Mouse (Mus musculus): ENCODE measurements at regions not wholly inside any gene's neighbourhood (a gene's known extent, or its start where the extent isn't known, plus 50 kb on each side); places are given as distances from the start of the nearest gene placed in this dataset.

DNA sequence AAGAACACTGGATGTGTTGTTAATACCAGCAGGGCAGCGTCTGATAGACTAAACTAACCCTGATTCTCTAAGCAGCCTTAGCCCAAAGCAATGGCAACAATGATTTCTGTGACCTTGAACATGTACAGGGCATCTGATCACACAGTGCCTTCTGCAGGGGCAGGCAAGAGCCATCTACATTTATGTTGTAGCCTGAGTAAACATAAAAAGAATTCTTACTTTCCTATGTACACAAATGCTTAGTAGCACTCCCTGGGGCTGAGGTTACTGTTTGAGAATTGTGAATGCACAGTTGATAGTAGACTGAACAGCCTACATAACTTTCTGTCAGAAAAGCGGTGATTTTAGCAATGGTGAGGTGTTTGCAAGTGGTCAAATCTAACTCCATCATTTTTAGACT lies 204.9 kb upstream of the Dusp10 start:
- H3K9ac ChIP-seq (replicated peaks), result no peak overlapping the region
- no peaks in the 10 kb centered on the region for H3K4me1 ChIP-seq (replicated peaks)
- 90% methylated on average over 2 of the region's 2 CpGs for WGBS
- ATAC-seq, result no peak
- H3K9me3 ChIP-seq, result no peaks in the 10 kb centered on the region
- no peaks in the 10 kb centered on the region for H3K36me3 ChIP-seq
- no peak overlapping the region for H3K4me2 ChIP-seq (replicated peaks)
- no peak overlapping the region for H3K27ac ChIP-seq
- no peak overlapping the region for H3K4me3 ChIP-seq (replicated peaks)
- no peaks in the 10 kb centered on the region for H3K27me3 ChIP-seq

DNA sequence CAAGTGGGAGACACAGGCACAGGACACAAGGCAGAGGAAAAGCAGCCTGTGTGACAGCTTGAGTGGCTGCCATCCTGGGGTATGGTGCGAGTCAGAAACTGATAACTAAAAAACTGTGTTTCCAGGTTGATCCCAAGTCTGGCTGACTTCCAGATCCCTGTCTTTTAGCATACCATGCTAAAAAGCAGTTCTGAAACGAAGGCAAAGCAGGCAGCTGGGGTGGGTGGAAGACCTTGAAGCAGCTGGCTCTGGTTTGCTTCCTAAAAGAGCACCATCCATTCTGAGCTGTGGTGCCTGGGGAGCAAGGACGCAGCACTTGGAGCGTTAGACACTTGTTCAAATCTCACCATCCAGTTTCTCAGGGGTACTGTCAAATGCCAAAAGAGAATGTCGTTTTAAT lies 192.5 kb upstream of the Dusp10 start:
- Histone ChIP-seq H3K4me3 (replicated peaks) (no peak overlapping the region), H3K36me3 (no peaks in the 10 kb centered on the region), H3K9me3 (no peaks in the 10 kb centered on the region), H3K27ac (no peak overlapping the region), H3K4me2 (replicated peaks) (no peak overlapping the region), H3K27me3 (no peaks in the 10 kb centered on the region), H3K4me1 (replicated peaks) (no peaks in the 10 kb centered on the region), H3K9ac (replicated peaks) (no peak overlapping the region)
- no peak for ATAC-seq
- WGBS, result 59% methylated on average over 5 of the region's 5 CpGs

DNA sequence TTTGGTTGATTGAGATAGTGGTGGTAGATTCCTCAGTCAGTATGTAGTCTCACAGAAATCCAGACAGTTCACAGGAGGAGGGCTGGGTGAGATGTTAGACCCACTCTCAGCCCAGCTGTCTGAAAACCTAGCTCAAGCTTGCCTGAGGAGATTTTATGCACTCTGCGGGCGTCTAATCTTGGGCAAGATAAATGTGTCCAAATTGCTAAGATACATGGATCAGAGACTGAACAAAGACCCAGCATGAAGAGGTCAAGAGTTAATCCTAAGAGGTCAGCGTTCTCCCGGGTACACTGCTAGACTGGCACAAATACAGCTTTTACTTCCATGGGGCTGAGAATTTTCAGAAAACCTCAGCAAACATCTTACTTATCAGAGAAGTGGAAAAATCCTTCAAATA lies 186.8 kb upstream of the Dusp10 start:
- 10% methylated on average over 4 of the region's 4 CpGs for WGBS
- ATAC-seq, result no peak
- no peak overlapping the region for H3K4me2 ChIP-seq (replicated peaks)
- no peak overlapping the region for H3K27ac ChIP-seq
- no peaks in the 10 kb centered on the region for H3K36me3 ChIP-seq
- peaks cover 6% of the 10 kb centered on the region for H3K4me1 ChIP-seq (replicated peaks)
- H3K27me3 ChIP-seq, result no peaks in the 10 kb centered on the region
- no peak overlapping the region for H3K9ac ChIP-seq (replicated peaks)
- H3K4me3 ChIP-seq (replicated peaks), result no peak overlapping the region
- no peaks in the 10 kb centered on the region for H3K9me3 ChIP-seq

DNA sequence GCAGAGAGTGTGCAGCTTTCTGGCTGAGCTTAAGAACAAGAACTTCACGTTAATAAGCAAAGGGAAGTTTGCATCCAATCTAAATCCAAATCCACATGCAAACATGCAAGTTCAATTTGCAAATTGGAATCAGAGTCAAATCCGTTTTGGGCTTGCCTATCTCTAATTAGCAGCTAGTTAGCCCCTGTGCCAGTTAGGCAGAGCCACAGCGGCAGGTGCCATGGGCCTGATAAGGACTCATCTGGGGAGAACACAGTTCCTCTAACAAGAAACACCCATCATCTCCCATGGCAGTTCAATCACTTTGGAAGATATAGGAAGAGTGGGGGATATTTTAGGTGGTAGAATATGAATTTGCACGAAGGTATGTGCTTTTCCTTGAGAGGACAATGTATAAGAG lies 168.0 kb upstream of the Dusp10 start:
- no peak overlapping the region for H3K4me3 ChIP-seq (replicated peaks)
- no peaks in the 10 kb centered on the region for H3K36me3 ChIP-seq
- no peak overlapping the region for H3K9ac ChIP-seq (replicated peaks)
- H3K4me1 ChIP-seq (replicated peaks), result no peaks in the 10 kb centered on the region
- no peaks in the 10 kb centered on the region for H3K9me3 ChIP-seq
- H3K27ac ChIP-seq, result no peak overlapping the region
- no peak for ATAC-seq
- WGBS, result 77% methylated on average over 4 of the region's 4 CpGs
- no peaks in the 10 kb centered on the region for H3K27me3 ChIP-seq
- no peak overlapping the region for H3K4me2 ChIP-seq (replicated peaks)

DNA sequence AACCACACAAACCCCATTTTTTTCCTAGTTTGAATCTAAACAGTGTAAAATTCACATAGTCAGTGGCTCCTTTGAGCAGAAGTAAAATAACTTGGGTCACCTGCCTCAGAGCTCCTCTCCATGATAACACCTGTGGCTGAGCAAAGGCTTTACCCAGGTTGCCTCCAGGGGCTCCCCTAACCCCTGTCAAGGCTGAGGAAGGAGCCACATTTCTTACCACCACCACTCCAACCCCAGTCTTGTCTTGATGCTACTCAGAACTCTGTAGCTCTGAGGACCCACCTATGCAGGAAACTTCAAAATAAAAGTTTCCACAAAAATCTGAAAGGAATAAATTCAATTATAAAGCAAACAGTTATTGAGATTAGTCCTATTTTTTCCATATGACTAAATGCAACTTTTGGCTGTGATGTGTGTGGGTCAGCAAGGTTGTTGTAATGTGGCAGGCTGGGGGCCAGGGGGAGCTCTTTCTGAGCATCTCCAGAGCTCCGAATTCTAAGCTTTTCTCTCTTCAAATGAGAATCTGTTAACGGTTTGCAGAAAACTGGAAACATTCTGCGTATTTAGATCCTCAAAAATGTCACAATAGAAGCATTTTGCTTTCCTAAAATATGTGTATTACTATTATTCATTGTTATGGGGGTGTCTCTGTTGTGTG lies 159.0 kb upstream of the Dusp10 start:
- no peaks in the 10 kb centered on the region for H3K36me3 ChIP-seq
- H3K9ac ChIP-seq (replicated peaks), result no peak overlapping the region
- H3K27ac ChIP-seq, result no peak overlapping the region
- no peaks in the 10 kb centered on the region for H3K4me1 ChIP-seq (replicated peaks)
- no peak overlapping the region for H3K4me3 ChIP-seq (replicated peaks)
- no peaks in the 10 kb centered on the region for H3K9me3 ChIP-seq
- no peak for ATAC-seq
- H3K4me2 ChIP-seq (replicated peaks), result no peak overlapping the region
- 79% methylated on average over 3 of the region's 3 CpGs for WGBS
- H3K27me3 ChIP-seq, result no peaks in the 10 kb centered on the region

DNA sequence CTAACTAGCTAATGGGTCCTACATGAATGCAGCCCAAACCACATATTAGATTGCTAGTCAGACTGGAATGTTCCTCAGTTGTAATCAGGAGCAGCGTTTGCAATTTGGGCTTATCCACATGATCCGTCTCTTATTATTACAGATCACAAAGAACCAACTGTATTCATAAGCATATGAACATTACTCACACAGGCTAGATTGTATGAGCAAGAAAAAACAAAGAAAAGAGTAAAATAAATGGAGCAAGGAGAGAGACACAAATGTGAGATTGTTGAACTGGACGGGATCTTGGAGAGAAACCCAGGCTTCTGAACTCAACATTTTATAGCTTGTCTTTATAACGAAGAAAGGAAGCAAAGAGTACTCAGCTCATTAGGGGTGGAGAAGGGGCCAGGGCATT lies 148.0 kb upstream of the Dusp10 start:
- H3K27me3 ChIP-seq, result no peaks in the 10 kb centered on the region
- no peaks in the 10 kb centered on the region for H3K36me3 ChIP-seq
- no peaks in the 10 kb centered on the region for H3K4me1 ChIP-seq (replicated peaks)
- no peak overlapping the region for H3K4me3 ChIP-seq (replicated peaks)
- H3K4me2 ChIP-seq (replicated peaks), result no peak overlapping the region
- H3K9me3 ChIP-seq, result peaks cover 4% of the 10 kb centered on the region; the same call in 1 of the 2 replicates
- no peak overlapping the region for H3K27ac ChIP-seq
- no peak overlapping the region for H3K9ac ChIP-seq (replicated peaks)
- WGBS, result 86% methylated on average over 4 of the region's 4 CpGs
- no peak for ATAC-seq

DNA sequence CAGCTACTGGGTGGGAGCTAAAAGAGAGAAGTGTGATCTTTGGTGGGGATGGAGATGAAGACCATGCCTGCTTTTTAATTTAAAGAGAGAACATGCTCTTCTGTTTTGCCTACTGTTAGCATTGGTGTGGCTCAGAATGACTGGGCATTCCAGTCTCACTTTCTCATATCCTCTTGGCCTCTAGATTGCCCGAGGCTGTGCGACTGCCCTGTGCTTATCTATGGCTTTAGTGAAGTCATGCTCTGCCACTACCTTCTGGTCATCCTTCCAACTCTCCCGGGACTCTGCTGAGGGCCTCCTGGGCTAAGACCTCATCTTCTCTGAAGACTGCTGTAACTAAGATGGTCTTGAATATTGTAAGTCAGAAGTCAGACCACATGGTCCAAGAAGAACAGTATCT lies 147.5 kb upstream of the Dusp10 start:
- WGBS, result 94% methylated on average over 3 of the region's 3 CpGs
- Histone ChIP-seq H3K9me3 (peaks cover 4% of the 10 kb centered on the region; the same call in 1 of the 2 replicates), H3K36me3 (no peaks in the 10 kb centered on the region), H3K27ac (no peak overlapping the region), H3K4me3 (replicated peaks) (no peak overlapping the region), H3K9ac (replicated peaks) (no peak overlapping the region), H3K27me3 (no peaks in the 10 kb centered on the region), H3K4me2 (replicated peaks) (no peak overlapping the region), H3K4me1 (replicated peaks) (no peaks in the 10 kb centered on the region)
- no peak for ATAC-seq

DNA sequence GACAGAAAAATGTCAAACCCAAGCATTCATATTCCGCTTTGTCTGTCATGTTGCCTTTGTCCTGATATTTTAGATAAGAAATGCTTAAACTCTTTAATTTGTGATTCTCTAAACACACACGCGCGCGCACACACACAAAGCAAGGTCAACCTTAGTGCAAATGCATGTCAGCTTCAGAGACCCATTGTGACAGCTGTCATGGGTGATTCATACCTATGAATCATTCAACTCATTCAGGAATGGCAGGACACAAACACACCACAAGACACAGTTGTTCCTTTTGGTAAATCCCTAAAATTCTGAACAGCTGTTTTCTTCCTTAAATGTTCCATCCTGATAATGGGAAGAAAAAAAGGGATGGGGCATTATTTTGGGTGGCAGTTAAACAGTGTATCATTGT lies 144.1 kb upstream of the Dusp10 start:
- no peaks in the 10 kb centered on the region for H3K27me3 ChIP-seq
- no peaks in the 10 kb centered on the region for H3K36me3 ChIP-seq
- H3K4me1 ChIP-seq (replicated peaks), result no peaks in the 10 kb centered on the region
- no peak for ATAC-seq
- H3K4me2 ChIP-seq (replicated peaks), result no peak overlapping the region
- peaks cover 4% of the 10 kb centered on the region; the same call in 1 of the 2 replicates for H3K9me3 ChIP-seq
- no peak overlapping the region for H3K27ac ChIP-seq
- 94% methylated on average over 5 of the region's 5 CpGs for WGBS
- H3K9ac ChIP-seq (replicated peaks), result no peak overlapping the region
- no peak overlapping the region for H3K4me3 ChIP-seq (replicated peaks)

DNA sequence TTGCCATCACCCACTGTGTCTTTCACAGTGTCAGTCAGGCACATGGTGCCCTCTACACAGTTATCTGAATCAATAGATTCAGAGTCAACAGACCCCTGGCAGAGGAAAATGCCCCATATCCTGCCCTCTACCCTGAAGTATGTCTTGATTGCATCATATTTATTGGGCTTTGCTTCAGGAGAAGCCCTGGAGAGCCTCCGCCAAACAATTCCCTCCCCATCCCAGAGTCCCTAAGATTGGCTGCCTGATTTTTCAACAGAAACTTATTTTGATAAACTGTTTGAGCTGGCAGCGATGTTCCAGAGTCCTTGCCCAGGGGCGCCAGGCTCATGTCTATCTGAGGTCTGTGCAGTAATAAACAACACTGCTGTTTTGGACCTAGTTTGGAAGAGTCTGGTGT lies 117.2 kb upstream of the Dusp10 start:
- 93% methylated on average over 3 of the region's 3 CpGs for WGBS
- Histone ChIP-seq H3K9ac (replicated peaks) (no peak overlapping the region), H3K4me3 (replicated peaks) (no peak overlapping the region), H3K27ac (no peak overlapping the region), H3K4me2 (replicated peaks) (no peak overlapping the region), H3K9me3 (no peaks in the 10 kb centered on the region), H3K4me1 (replicated peaks) (no peaks in the 10 kb centered on the region), H3K27me3 (no peaks in the 10 kb centered on the region), H3K36me3 (no peaks in the 10 kb centered on the region)
- no peak for ATAC-seq

DNA sequence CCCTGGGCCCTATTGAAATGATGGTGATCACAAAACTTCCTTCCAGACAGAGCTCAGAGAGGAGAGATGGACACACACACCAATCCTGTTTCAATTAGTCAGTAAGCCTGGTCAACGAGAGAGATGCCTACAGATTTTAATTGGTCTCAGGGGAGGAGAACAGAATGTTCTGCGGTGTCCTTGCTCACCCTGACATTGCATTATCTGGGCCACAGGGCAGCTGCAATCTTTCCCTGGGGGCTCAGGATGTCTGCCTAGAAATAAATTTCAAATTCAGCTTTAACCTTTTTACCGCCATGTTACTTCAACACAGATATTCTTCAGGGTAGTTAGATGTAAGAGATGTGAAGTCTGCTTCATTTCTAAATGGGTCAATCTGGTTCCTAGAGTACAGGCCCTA lies 115.0 kb upstream of the Dusp10 start:
- H3K27me3 ChIP-seq, result no peaks in the 10 kb centered on the region
- no peak for ATAC-seq
- no peak overlapping the region for H3K27ac ChIP-seq
- 65% methylated on average over 3 of the region's 3 CpGs for WGBS
- no peak overlapping the region for H3K9ac ChIP-seq (replicated peaks)
- no peaks in the 10 kb centered on the region for H3K4me1 ChIP-seq (replicated peaks)
- H3K9me3 ChIP-seq, result no peaks in the 10 kb centered on the region
- no peak overlapping the region for H3K4me3 ChIP-seq (replicated peaks)
- H3K36me3 ChIP-seq, result no peaks in the 10 kb centered on the region
- no peak overlapping the region for H3K4me2 ChIP-seq (replicated peaks)

DNA sequence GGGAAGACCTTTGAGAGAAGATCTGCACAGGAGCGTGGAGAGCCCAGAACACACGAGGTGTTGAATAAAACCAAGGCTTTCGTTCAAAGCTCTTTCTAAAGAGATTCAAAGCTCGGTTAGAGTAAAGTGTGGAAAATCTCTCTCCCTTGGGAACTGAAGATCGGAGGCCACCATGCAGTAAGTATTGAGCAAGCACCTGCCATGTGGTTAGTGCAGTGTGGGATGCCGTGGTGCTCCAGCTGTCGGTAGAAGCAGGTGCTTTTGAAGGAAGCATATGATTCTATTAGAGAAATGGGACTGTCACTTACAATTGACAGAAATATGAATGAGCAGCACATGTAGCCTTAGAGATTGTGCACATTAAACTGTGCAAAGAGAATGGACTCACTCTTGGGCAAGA lies 108.5 kb upstream of the Dusp10 start:
- Histone ChIP-seq H3K27ac (no peak overlapping the region), H3K4me3 (replicated peaks) (no peak overlapping the region), H3K27me3 (no peaks in the 10 kb centered on the region), H3K9me3 (no peaks in the 10 kb centered on the region), H3K36me3 (no peaks in the 10 kb centered on the region), H3K9ac (replicated peaks) (no peak overlapping the region), H3K4me1 (replicated peaks) (no peaks in the 10 kb centered on the region), H3K4me2 (replicated peaks) (no peak overlapping the region)
- WGBS, result 88% methylated on average over 7 of the region's 7 CpGs
- no peak for ATAC-seq

DNA sequence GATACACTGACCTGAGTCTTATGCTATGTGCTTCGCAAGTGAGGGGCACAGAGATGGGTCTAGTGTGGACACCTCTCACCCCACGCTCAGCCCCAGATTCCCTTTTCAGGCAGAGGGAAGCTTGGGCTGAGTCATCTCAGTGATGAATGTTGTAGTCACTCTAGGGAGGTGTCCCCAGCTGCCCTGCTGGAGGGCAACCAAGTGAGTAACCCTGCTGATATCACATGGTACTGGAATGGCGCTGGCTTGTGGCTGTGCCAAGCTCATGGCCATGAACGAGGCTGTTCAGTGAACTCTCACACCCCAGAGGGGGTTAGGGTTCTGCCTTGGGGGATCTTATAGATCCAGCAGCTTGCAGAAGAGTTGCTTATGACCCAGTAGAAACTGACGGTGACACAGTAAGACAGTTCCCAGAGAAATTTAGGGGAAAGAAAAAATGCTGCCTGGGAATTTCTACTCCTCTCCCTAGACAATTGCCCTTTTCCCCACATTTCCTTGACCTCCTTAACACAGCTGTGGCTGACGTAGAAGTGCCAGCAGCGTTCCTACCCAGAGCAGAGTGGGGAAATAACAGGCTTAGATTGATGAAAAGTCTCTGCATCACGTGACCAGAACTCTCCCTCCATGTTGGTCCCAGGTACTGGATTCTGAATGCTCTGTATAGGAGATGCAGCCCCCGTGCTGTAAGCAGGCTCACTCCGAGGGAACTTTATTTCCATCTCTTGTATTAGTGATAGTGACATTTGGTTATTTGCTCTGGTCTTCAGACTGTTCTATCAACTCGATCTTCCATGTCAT lies 107.6 kb upstream of the Dusp10 start:
- no peak overlapping the region for H3K4me3 ChIP-seq (replicated peaks)
- no peak overlapping the region for H3K9ac ChIP-seq (replicated peaks)
- ATAC-seq, result no peak
- no peaks in the 10 kb centered on the region for H3K27me3 ChIP-seq
- no peak overlapping the region for H3K4me2 ChIP-seq (replicated peaks)
- no peaks in the 10 kb centered on the region for H3K4me1 ChIP-seq (replicated peaks)
- no peaks in the 10 kb centered on the region for H3K36me3 ChIP-seq
- no peaks in the 10 kb centered on the region for H3K9me3 ChIP-seq
- no peak overlapping the region for H3K27ac ChIP-seq
- 88% methylated on average over 11 of the region's 11 CpGs for WGBS

DNA sequence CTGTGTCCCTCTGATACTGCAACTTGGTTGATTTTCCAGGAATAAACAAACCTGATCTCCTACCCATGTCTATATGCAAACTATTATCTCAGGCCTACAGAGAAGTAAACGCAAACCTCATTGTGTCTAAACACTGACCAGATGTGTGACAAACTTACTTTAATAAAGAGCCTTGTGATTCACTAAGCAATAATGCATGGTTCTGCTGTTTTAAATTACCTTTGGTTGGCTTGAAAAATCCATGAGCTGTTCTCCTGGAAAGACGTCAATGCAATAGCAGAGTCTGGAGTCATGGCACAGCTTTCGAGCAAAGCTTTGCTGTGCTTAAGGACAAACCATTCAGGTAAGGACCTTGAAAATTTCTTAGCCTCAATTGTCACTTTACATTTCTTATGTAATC lies 95.4 kb upstream of the Dusp10 start:
- WGBS, result 96% methylated on average over 3 of the region's 3 CpGs
- H3K4me1 ChIP-seq (replicated peaks), result no peaks in the 10 kb centered on the region
- H3K9me3 ChIP-seq, result no peaks in the 10 kb centered on the region
- H3K27ac ChIP-seq, result no peak overlapping the region
- H3K36me3 ChIP-seq, result no peaks in the 10 kb centered on the region
- no peak overlapping the region for H3K4me2 ChIP-seq (replicated peaks)
- no peak overlapping the region for H3K9ac ChIP-seq (replicated peaks)
- H3K27me3 ChIP-seq, result no peaks in the 10 kb centered on the region
- H3K4me3 ChIP-seq (replicated peaks), result no peak overlapping the region
- no peak for ATAC-seq
